Mouse (Mus musculus): ENCODE measurements around the gene Gli1. TPM values are rescaled to one million over a fixed set of nuclear protein-coding genes. Genes with fewer than 3 reads are reported as not detected.

The Gli1 gene
- polyA plus RNA-seq, 1 experiment: not detected

GRCm38 (mm10) chr10:127336952-127337351 is 4.8 kb downstream of the Gli1 start:
- Histone ChIP-seq H3K4me1 (ENCODE audit: control insufficient read depth, insufficient read depth, low read length) (0 out of 2 replicates have a peak, but pooled peaks cover 4% of the 10 kb centered on the region), H3K4me3 (ENCODE audit: insufficient read depth, low read length) (no peak overlapping the region), H3K27ac (ENCODE audit: insufficient read depth, low read depth, low read length) (no peak overlapping the region)
- TF ChIP-seq POLR2A (IDR thresholded peaks at IDR 0.05; ENCODE audit: borderline replicate concordance, low read depth, low read length): no peak
- no peak for TF ChIP-seq CTCF (IDR thresholded peaks at IDR 0.05; ENCODE audit: low read depth, low read length)

GRCm38 (mm10) chr10:127335271-127335670 is 6.5 kb downstream of the Gli1 start:
- no peak overlapping the region for H3K4me3 ChIP-seq (ENCODE audit: insufficient read depth, low read length)
- no peak overlapping the region for H3K27ac ChIP-seq (ENCODE audit: insufficient read depth, low read depth, low read length)
- H3K4me1 ChIP-seq (ENCODE audit: control insufficient read depth, insufficient read depth, low read length): 0 out of 2 replicates have a peak, but pooled peaks cover under 1% of the 10 kb centered on the region
- no peak for TF ChIP-seq POLR2A (IDR thresholded peaks at IDR 0.05; ENCODE audit: borderline replicate concordance, low read depth, low read length)
- TF ChIP-seq CTCF (IDR thresholded peaks at IDR 0.05; ENCODE audit: low read depth, low read length): no peak

DNA sequence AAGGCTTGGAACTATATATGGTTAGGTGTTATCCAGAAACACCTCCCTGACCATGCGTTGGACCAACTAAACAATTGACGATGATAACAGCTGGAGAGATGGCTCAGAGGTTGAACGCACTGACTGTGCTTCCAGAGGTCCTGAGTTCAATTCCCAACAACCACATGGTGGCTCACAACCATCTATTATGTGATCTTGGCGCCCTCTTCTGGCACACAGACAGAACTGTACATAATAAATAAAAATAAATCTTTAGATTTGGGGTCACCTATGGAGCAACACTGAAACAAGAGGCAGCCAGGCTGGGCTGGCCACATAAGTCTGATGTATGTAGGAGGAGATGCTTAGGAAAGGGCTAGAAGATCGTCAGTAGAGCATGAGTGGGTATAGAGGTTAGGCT is 8.6 kb downstream of the Gli1 start:
- Histone ChIP-seq H3K4me1 (ENCODE audit: control insufficient read depth, insufficient read depth, low read length) (no peaks in the 10 kb centered on the region), H3K4me3 (ENCODE audit: insufficient read depth, low read length) (no peak overlapping the region), H3K27ac (ENCODE audit: insufficient read depth, low read depth, low read length) (no peak overlapping the region)
- TF ChIP-seq POLR2A (IDR thresholded peaks at IDR 0.05; ENCODE audit: borderline replicate concordance, low read depth, low read length) (no peak), CTCF (IDR thresholded peaks at IDR 0.05; ENCODE audit: low read depth, low read length) (peak; percentile 44; the same call in 1 of the 2 replicates)

GRCm38 (mm10) chr10:127332211-127332874 is 9.4 kb downstream of the Gli1 start:
- H3K27ac ChIP-seq (ENCODE audit: insufficient read depth, low read depth, low read length): no peak overlapping the region
- H3K4me1 ChIP-seq (ENCODE audit: control insufficient read depth, insufficient read depth, low read length): no peaks in the 10 kb centered on the region
- TF ChIP-seq POLR2A (IDR thresholded peaks at IDR 0.05; ENCODE audit: borderline replicate concordance, low read depth, low read length) (no peak), CTCF (IDR thresholded peaks at IDR 0.05; ENCODE audit: low read depth, low read length) (no peak)
- no peak overlapping the region for H3K4me3 ChIP-seq (ENCODE audit: insufficient read depth, low read length)

GRCm38 (mm10) chr10:127330212-127330611 is 11.6 kb downstream of the Gli1 start:
- Histone ChIP-seq H3K4me3 (ENCODE audit: insufficient read depth, low read length) (no peak overlapping the region), H3K4me1 (ENCODE audit: control insufficient read depth, insufficient read depth, low read length) (peaks cover 6% of the 10 kb centered on the region), H3K27ac (ENCODE audit: insufficient read depth, low read depth, low read length) (no peak overlapping the region)
- TF ChIP-seq POLR2A (IDR thresholded peaks at IDR 0.05; ENCODE audit: borderline replicate concordance, low read depth, low read length) (no peak), CTCF (IDR thresholded peaks at IDR 0.05; ENCODE audit: low read depth, low read length) (no peak)

DNA sequence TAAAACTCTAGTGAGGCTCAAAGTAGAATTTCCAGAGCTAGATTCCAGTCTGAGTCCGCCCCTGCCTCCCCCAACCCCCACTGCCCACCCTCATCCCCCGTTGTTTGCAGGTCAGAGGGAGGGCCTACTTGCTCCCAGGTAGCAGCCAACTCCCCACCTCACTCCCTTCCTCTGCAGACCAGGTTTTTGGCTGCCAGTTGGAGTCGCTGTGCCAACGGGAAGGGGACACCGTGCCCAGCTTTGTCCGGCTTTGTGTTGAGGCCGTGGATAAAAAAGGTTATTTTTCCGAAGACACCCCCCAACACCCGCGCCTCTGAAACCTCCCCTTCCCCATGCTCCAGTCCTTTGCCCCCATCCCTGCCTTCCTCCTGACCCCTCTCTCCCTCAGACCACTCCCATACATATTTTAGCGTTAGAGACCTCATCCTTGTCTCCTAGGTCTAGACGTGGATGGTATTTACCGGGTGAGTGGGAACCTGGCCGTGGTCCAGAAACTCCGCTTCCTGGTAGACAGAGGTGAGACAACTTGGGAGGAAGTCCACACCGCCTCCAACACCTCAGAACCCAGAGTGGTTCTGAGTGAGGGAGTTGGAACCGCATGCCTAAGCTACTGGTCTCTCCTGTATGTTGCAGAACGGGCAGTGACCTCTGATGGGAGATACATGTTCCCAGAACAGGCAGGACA is 14.2 kb downstream of the Gli1 start:
- no peak overlapping the region for H3K4me3 ChIP-seq (ENCODE audit: insufficient read depth, low read length)
- peaks cover 18% of the 10 kb centered on the region for H3K4me1 ChIP-seq (ENCODE audit: control insufficient read depth, insufficient read depth, low read length)
- H3K27ac ChIP-seq (ENCODE audit: insufficient read depth, low read depth, low read length): no peak overlapping the region
- TF ChIP-seq POLR2A (IDR thresholded peaks at IDR 0.05; ENCODE audit: borderline replicate concordance, low read depth, low read length): no peak

GRCm38 (mm10) chr10:127326828-127327227 is 14.9 kb downstream of the Gli1 start:
- Histone ChIP-seq H3K4me3 (ENCODE audit: insufficient read depth, low read length) (no peak overlapping the region), H3K27ac (ENCODE audit: insufficient read depth, low read depth, low read length) (no peak overlapping the region), H3K4me1 (ENCODE audit: control insufficient read depth, insufficient read depth, low read length) (peaks cover 26% of the 10 kb centered on the region)
- TF ChIP-seq CTCF (IDR thresholded peaks at IDR 0.05; ENCODE audit: low read depth, low read length) (no peak), POLR2A (IDR thresholded peaks at IDR 0.05; ENCODE audit: borderline replicate concordance, low read depth, low read length) (no peak)

DNA sequence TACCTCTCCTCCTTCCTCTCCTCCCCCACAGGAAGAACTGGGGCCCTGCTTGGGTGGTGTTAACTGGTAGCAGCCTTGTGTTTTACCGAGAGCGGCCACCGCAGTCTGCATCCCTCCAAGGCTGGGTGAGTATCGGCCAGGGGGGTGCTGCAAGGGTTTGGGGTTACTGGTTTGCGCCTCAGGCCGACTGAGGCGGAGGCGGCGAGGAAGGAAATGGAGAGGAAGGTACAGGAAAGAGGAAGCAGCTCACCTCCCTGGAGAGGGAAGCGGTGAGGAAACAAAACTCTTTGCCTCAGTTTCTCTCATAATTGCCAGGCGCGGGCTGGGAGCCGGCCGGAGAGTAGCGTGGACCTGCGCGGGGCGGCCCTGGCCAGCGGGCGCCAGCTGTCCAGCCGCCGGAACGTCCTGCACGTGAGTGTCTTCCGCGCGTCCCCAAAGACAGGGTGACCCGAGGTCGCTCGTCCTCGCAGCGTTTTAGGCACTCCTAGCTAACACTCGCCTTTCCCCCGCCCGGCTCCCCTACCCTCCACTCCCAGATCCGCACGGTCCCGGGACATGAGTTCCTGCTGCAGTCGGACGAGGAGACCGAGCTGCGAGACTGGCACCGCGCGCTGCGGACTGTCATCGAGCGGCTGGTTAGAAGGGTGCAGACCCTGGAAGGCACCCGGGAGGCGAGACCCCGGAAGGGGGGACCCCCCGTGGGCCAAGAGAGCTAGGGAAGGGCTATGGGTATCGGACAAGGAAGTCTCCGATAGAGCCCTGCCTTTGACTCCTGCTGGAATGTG is 15.6 kb downstream of the Gli1 start:
- Histone ChIP-seq H3K4me3 (ENCODE audit: insufficient read depth, low read length) (no peak overlapping the region), H3K27ac (ENCODE audit: insufficient read depth, low read depth, low read length) (no peak overlapping the region), H3K4me1 (ENCODE audit: control insufficient read depth, insufficient read depth, low read length) (peaks cover 29% of the 10 kb centered on the region)
- TF ChIP-seq CTCF (IDR thresholded peaks at IDR 0.05; ENCODE audit: low read depth, low read length): no peak

- Histone ChIP-seq H3K4me3 (ENCODE audit: insufficient read depth, low read length) (no peak overlapping the region), H3K4me1 (ENCODE audit: control insufficient read depth, insufficient read depth, low read length) (peaks cover 29% of the 10 kb centered on the region), H3K27ac (ENCODE audit: insufficient read depth, low read depth, low read length) (no peak overlapping the region)
- TF ChIP-seq POLR2A (IDR thresholded peaks at IDR 0.05; ENCODE audit: borderline replicate concordance, low read depth, low read length) (no peak), CTCF (IDR thresholded peaks at IDR 0.05; ENCODE audit: low read depth, low read length) (no peak)
These were observed 16.2 kb downstream of the Gli1 start for GRCm38 (mm10) chr10:127325454-127326016.

Measured in bone marrow macrophage, adult 2 months (primary cell).